17 mouse cellular contexts compared by ENCODE assay signal in the genomic region with DNA sequence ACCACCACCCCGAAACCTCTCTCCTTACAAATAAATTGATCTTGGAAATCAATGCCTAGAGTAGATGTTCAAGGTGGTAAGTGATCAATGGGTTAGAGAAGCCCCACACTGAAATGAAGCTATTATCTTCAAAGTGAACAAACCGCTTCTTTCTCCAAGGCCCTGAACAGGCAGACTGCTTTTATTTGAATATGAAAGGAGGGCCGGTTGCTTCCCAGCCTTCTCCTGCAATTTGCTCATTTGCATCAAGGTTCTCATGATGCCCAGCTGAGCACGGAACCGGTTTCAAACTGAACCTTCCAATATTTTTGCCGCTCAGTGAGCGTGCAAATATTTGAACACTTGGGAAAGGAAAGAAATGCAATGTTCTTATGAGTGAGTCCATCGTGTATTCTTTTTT.
"Had no signal": no experiment of that assay in that cellular context is flagged by ENCODE, and none has a peak within 500 bp of the region (broad histone marks: within the 10 kb centered on the region; RNA-seq: fewer than 3 reads in every experiment).

No protein-coding gene starts in this region.

- H3K9me3 ChIP-seq: limb, embryonic 13.5 days; liver, embryonic 12.5 days; liver, embryonic 15.5 days had no signal

- DNase-seq: kidney, adult 2 months; kidney, postnatal 25 days; layer of hippocampus, adult 9-11 months; liver; lung, adult 2 months; lung, postnatal 14 days; lung, postnatal 4 days; thymus, adult 2 months; thymus, postnatal 14 days; thymus, postnatal 4 days had no signal

- H3K27ac ChIP-seq: kidney, postnatal 0 days; layer of hippocampus, adult 2 months; limb, embryonic 13.5 days; liver, embryonic 12.5 days; liver, embryonic 15.5 days had no signal

- H3K9ac ChIP-seq: limb, embryonic 13.5 days; liver, embryonic 12.5 days; liver, embryonic 15.5 days had no signal

- H3K36me3 ChIP-seq: limb, embryonic 13.5 days; liver, embryonic 12.5 days; liver, embryonic 15.5 days had no signal

- H3K4me1 ChIP-seq: liver, embryonic 12.5 days; liver, embryonic 15.5 days had no signal

- H3K4me3 ChIP-seq: layer of hippocampus, adult 2 months; limb, embryonic 13.5 days; liver, embryonic 12.5 days; liver, embryonic 15.5 days had no signal

- H3K27me3 ChIP-seq: liver, embryonic 12.5 days; liver, embryonic 15.5 days had no signal

- H3K4me2 ChIP-seq: limb, embryonic 13.5 days; liver, embryonic 12.5 days; liver, embryonic 15.5 days had no signal

- ATAC-seq: intestine, postnatal 0 days; liver, embryonic 12.5 days; midbrain, embryonic 16.5 days had no signal
